Comparison of ENCODE assay signal across 8 mouse cellular contexts in genomic region chr9:104408571-104409294, GRCm38 (mm10).
A peak's percentile ranks its signal among the peaks of the same experiment; 100 is the strongest.
DNase-seq lines count a peak whose midpoint lies in the region; ATAC-seq and TF ChIP-seq lines count a peak whose summit lies in the region.

No protein-coding gene starts in this region.

- TF ChIP-seq RAD21 in MEL (IDR thresholded peaks at IDR 0.05; ENCODE audit: low read depth, low read length): no peak

- H3K27ac ChIP-seq in MEL (ENCODE audit: control insufficient read depth, low read depth, low read length): no peak overlapping the region
- no peak overlapping the region for H3K27ac ChIP-seq in embryonic facial prominence, embryonic 12.5 days
- H3K27ac ChIP-seq in hindbrain, embryonic 14.5 days: no peak overlapping the region
- H3K27ac ChIP-seq in stomach, embryonic 14.5 days (ENCODE audit: low read length): no peak overlapping the region

- no peak for TF ChIP-seq POLR2A in MEL (IDR thresholded peaks at IDR 0.05; ENCODE audit: control insufficient read depth in 1 of 2, insufficient read depth in 1 of 2, low read depth in 1 of 2, low read length in 2 of 2, poor library complexity in 1 of 2)

- no peaks in the 10 kb centered on the region for H3K36me3 ChIP-seq in MEL (ENCODE audit: control insufficient read depth in 1 of 2, insufficient read depth in 2 of 2, low read length in 2 of 2)
- no peaks in the 10 kb centered on the region for H3K36me3 ChIP-seq in embryonic facial prominence, embryonic 12.5 days
- H3K36me3 ChIP-seq in hindbrain, embryonic 14.5 days (replicated peaks; ENCODE audit: control insufficient read depth, insufficient read depth): no peaks in the 10 kb centered on the region
- H3K36me3 ChIP-seq in megakaryocyte, embryonic 14.5 days (replicated peaks; ENCODE audit: low read length): no peaks in the 10 kb centered on the region
- no peaks in the 10 kb centered on the region for H3K36me3 ChIP-seq in stomach, embryonic 14.5 days (ENCODE audit: control insufficient read depth, insufficient read depth, low read length)

- 0 out of 2 replicates have a peak, but pooled peaks have one; percentile 30 for ATAC-seq in embryonic facial prominence, embryonic 12.5 days (ENCODE audit: insufficient number of reproducible peaks, insufficient read depth, low FRiP score, low TSS enrichment)
- ATAC-seq in hindbrain, embryonic 14.5 days (ENCODE audit: low FRiP score): no peak
- ATAC-seq in stomach, embryonic 14.5 days (ENCODE audit: insufficient number of reproducible peaks, insufficient read depth, low FRiP score, low read depth): no peak
- no peak for ATAC-seq in inflammation-experienced regulatory T-cells, adult 6 months

- H3K4me3 ChIP-seq in MEL (ENCODE audit: control insufficient read depth in 1 of 2, insufficient read depth in 1 of 2, low read depth in 2 of 2, low read length in 2 of 2): peak overlapping the region; percentile 62 to 71
- H3K4me3 ChIP-seq in embryonic facial prominence, embryonic 12.5 days: peak overlapping the region; percentile 23
- peak overlapping the region; percentile 28 for H3K4me3 ChIP-seq in hindbrain, embryonic 14.5 days (replicated peaks; ENCODE audit: low read length)
- H3K4me3 ChIP-seq in megakaryocyte, embryonic 14.5 days (replicated peaks): peak overlapping the region; percentile 90
- peak overlapping the region; percentile 22 for H3K4me3 ChIP-seq in stomach, embryonic 14.5 days (ENCODE audit: low read depth, low read length)

- no peak for TF ChIP-seq CTCF in MEL (IDR thresholded peaks at IDR 0.05 in 2 of 3, conservative IDR thresholded peaks at IDR 0.05 in 1 of 3; ENCODE audit: control insufficient read depth in 1 of 3, insufficient read depth in 1 of 3, low read depth in 2 of 3, low read length in 3 of 3, poor library complexity in 1 of 3, severe bottlenecking in 1 of 3)

- no peak for TF ChIP-seq EP300 in MEL (IDR thresholded peaks at IDR 0.05; ENCODE audit: low read depth in 1 of 2, low read length in 2 of 2)

- no peaks in the 10 kb centered on the region for H3K9me3 ChIP-seq in MEL (replicated peaks; ENCODE audit: insufficient read depth, low read length)
- H3K9me3 ChIP-seq in embryonic facial prominence, embryonic 12.5 days: no peaks in the 10 kb centered on the region
- H3K9me3 ChIP-seq in hindbrain, embryonic 14.5 days (ENCODE audit: control insufficient read depth, low read length): no peaks in the 10 kb centered on the region
- H3K9me3 ChIP-seq in megakaryocyte, embryonic 14.5 days: no peaks in the 10 kb centered on the region
- no peaks in the 10 kb centered on the region for H3K9me3 ChIP-seq in stomach, embryonic 14.5 days (ENCODE audit: control insufficient read depth, low read depth, low read length)

- no peaks in the 10 kb centered on the region for H3K79me2 ChIP-seq in MEL (ENCODE audit: control insufficient read depth, insufficient read depth, low read length, poor library complexity)

- peak; percentile 4 to 6 for DNase-seq in B cell, adult 2 months
- peak; percentile 89 for DNase-seq in MEL (ENCODE audit: low read depth, low spot score)
- DNase-seq in hindbrain, embryonic 14.5 days (ENCODE audit: low spot score): peak; percentile 61
- peak; percentile 54 to 61 for DNase-seq in layer of hippocampus, postnatal 14 days (ENCODE audit: low spot score in 2 of 2)

- peaks cover 0 to 3% of the 10 kb centered on the region in 2 experiments; a peak in 1 of 4 replicates for H3K4me1 ChIP-seq in MEL (ENCODE audit: control insufficient read depth in 1 of 2, insufficient read depth in 2 of 2, low read length in 2 of 2)
- H3K4me1 ChIP-seq in embryonic facial prominence, embryonic 12.5 days: peaks cover 5% of the 10 kb centered on the region; the same call in 1 of the 2 replicates
- H3K4me1 ChIP-seq in hindbrain, embryonic 14.5 days (replicated peaks; ENCODE audit: control insufficient read depth, insufficient read depth, low read length): peaks cover 20% of the 10 kb centered on the region
- peaks cover 23% of the 10 kb centered on the region for H3K4me1 ChIP-seq in megakaryocyte, embryonic 14.5 days
- no peaks in the 10 kb centered on the region for H3K4me1 ChIP-seq in stomach, embryonic 14.5 days (ENCODE audit: control insufficient read depth, insufficient read depth, low read length)

- WGBS in embryonic facial prominence, embryonic 12.5 days: 15% methylated on average over 21 of the region's 21 CpGs
- WGBS in hindbrain, embryonic 14.5 days: 20% methylated on average over 21 of the region's 21 CpGs
- 14% methylated on average over 21 of the region's 21 CpGs for WGBS in stomach, embryonic 14.5 days

- H3K27me3 ChIP-seq in MEL (ENCODE audit: control insufficient read depth in 1 of 2, insufficient read depth in 2 of 2, low read length in 2 of 2): no peaks in the 10 kb centered on the region
- no peaks in the 10 kb centered on the region for H3K27me3 ChIP-seq in embryonic facial prominence, embryonic 12.5 days
- H3K27me3 ChIP-seq in hindbrain, embryonic 14.5 days (ENCODE audit: control insufficient read depth, insufficient read depth, low read length): peaks cover 12% of the 10 kb centered on the region
- H3K27me3 ChIP-seq in megakaryocyte, embryonic 14.5 days (replicated peaks): peaks cover 26% of the 10 kb centered on the region
- H3K27me3 ChIP-seq in stomach, embryonic 14.5 days (ENCODE audit: control insufficient read depth, insufficient read depth, low read length): no peaks in the 10 kb centered on the region

- peak overlapping the region; percentile 50 for H3K4me2 ChIP-seq in embryonic facial prominence, embryonic 12.5 days (replicated peaks)
- peak overlapping the region; percentile 60 for H3K4me2 ChIP-seq in hindbrain, embryonic 14.5 days (replicated peaks)
- H3K4me2 ChIP-seq in stomach, embryonic 14.5 days (replicated peaks; ENCODE audit: low read depth, low read length): peak overlapping the region; percentile 48

- H3K9ac ChIP-seq in MEL (ENCODE audit: control insufficient read depth, low read depth, low read length, poor library complexity, severe bottlenecking): peak overlapping the region; percentile 51
- H3K9ac ChIP-seq in embryonic facial prominence, embryonic 12.5 days: no peak overlapping the region
- H3K9ac ChIP-seq in hindbrain, embryonic 14.5 days: peak overlapping the region; percentile 21; the same call in 1 of the 2 replicates
- no peak overlapping the region for H3K9ac ChIP-seq in stomach, embryonic 14.5 days (replicated peaks; ENCODE audit: low read depth, low read length)

TF ChIP-seq in MEL, 35 proteins besides CTCF, POLR2A, EP300 and RAD21:
- 0 out of 2 replicates have a peak, but pooled peaks have one; percentile 47 for TF ChIP-seq SIN3A (IDR thresholded peaks at IDR 0.05; ENCODE audit: low read length)
- peak; percentile 45; the same call in 1 of the 2 replicates for TF ChIP-seq GATA1 (IDR thresholded peaks at IDR 0.05; ENCODE audit: low read depth, low read length)
- TF ChIP-seq TCF12 (IDR thresholded peaks at IDR 0.05; ENCODE audit: low read depth, low read length): no peak
- TF ChIP-seq SMC3 (IDR thresholded peaks at IDR 0.05; ENCODE audit: low read depth, low read length): no peak
- no peak for TF ChIP-seq POLR2AphosphoS5 (IDR thresholded peaks at IDR 0.05; ENCODE audit: borderline replicate concordance, low read depth, low read length)
- TF ChIP-seq HCFC1 (IDR thresholded peaks at IDR 0.05; ENCODE audit: low read depth, low read length): no peak
- TF ChIP-seq NRF1 (IDR thresholded peaks at IDR 0.05; ENCODE audit: insufficient read depth, low read depth, low read length, poor library complexity, severe bottlenecking): peak; percentile 73
- peak; percentile 99 for TF ChIP-seq TBP (IDR thresholded peaks at IDR 0.05; ENCODE audit: low read depth, low read length)
- TF ChIP-seq MAX (IDR thresholded peaks at IDR 0.05; ENCODE audit: low read length): peak; percentile 41; the same call in 1 of the 2 replicates
- no peak for TF ChIP-seq USF2 (IDR thresholded peaks at IDR 0.05; ENCODE audit: borderline replicate concordance in 1 of 2, insufficient read depth in 1 of 2, low read depth in 1 of 2, low read length in 2 of 2)
- TF ChIP-seq MYB (IDR thresholded peaks at IDR 0.05; ENCODE audit: low read depth, low read length): no peak
- TF ChIP-seq UBTF (IDR thresholded peaks at IDR 0.05; ENCODE audit: borderline replicate concordance, insufficient read depth, low read depth, low read length): no peak
- TF ChIP-seq MAZ (IDR thresholded peaks at IDR 0.05; ENCODE audit: low read depth, low read length): no peak
- TF ChIP-seq MAFK (IDR thresholded peaks at IDR 0.05; ENCODE audit: borderline replicate concordance, low read depth, low read length): peak; percentile 88
- TF ChIP-seq USF1 (IDR thresholded peaks at IDR 0.05; ENCODE audit: low read depth, low read length): no peak

Comparison
In these comparisons a context has a peak if more than half of its experiments do, and no peak if none do; other contexts are left out.
1. DNase-seq: peak in every context shown above with its lines; median percentile 89 in MEL; 61 in hindbrain, embryonic 14.5 days; 58 in layer of hippocampus, postnatal 14 days; 5 in B cell, adult 2 months.
2. H3K4me3 ChIP-seq: peak in every context shown above with its lines; median percentile 90 in megakaryocyte, embryonic 14.5 days; 66 in MEL; 28 in hindbrain, embryonic 14.5 days; 23 in embryonic facial prominence, embryonic 12.5 days; 22 in stomach, embryonic 14.5 days.
3. H3K9ac ChIP-seq: peak in MEL (single experiment) and hindbrain, embryonic 14.5 days (single experiment); none in embryonic facial prominence, embryonic 12.5 days (single experiment) and stomach, embryonic 14.5 days (single experiment).
4. Peak in every context shown above with its lines, with median percentiles within 50 percentile points of each other: H3K4me2 ChIP-seq.